Mouse (Mus musculus) ES-E14 (cell line): ENCODE results near the gene 2610008E11Rik. TPM values are rescaled to one million over a fixed set of nuclear protein-coding genes. Genes with fewer than 3 reads are reported as not detected.

Experiments
- DNase-seq: peaks from one replicate; pipeline ENCODE4 v3.0.0-alpha.2; 2013; ENCODE audit warnings: low read depth, low spot score
- H3K27ac ChIP-seq: 2 replicates; pipeline ENCODE4 v1.5.1; 2012; ENCODE audit warnings: low read depth, mild to moderate bottlenecking, low read length, moderate library complexity, mixed read lengths; ENCODE audit not compliant: poor library complexity, insufficient read depth, severe bottlenecking
- H3K36me3 ChIP-seq: 2 replicates; pipeline ENCODE4 v1.6.1; 2012; ENCODE audit warnings: mild to moderate bottlenecking, low read length, moderate library complexity, mixed read lengths; ENCODE audit not compliant: control insufficient read depth, poor library complexity, insufficient read depth, severe bottlenecking
- H3K4me1 ChIP-seq, 2 experiments: fragments of 150-350 bp in 1 of 2; sonication (generic) in 1 of 2; 2 replicates each; pipeline ENCODE4 v1.6.1; 2012; ENCODE audit warnings: low read length in 2 of 2, mild to moderate bottlenecking in 1 of 2, mixed read lengths in 1 of 2; ENCODE audit not compliant: control insufficient read depth in 2 of 2, insufficient read depth in 2 of 2, poor library complexity in 1 of 2
- H3K4me3 ChIP-seq, 2 experiments: fragments of 150-350 bp in 1 of 2; sonication (generic) in 1 of 2; 2 replicates each; pipeline ENCODE4 v1.5.1; 2012; ENCODE audit warnings: low read length in 2 of 2, low read depth in 1 of 2, mild to moderate bottlenecking in 1 of 2, mixed read lengths in 1 of 2; ENCODE audit not compliant: insufficient read depth in 1 of 2, poor library complexity in 1 of 2, severe bottlenecking in 1 of 2
- H3K9ac ChIP-seq: 2 replicates; pipeline ENCODE4 v1.6.1; 2012; ENCODE audit warnings: low read depth, mild to moderate bottlenecking, low read length, mixed read lengths; ENCODE audit not compliant: poor library complexity, insufficient read depth, severe bottlenecking
- H3K9me3 ChIP-seq: fragments of 150-350 bp; sonication (generic); 2 replicates; pipeline ENCODE4 v1.6.1; 2012; ENCODE audit warnings: low read depth, mild to moderate bottlenecking, low read length; ENCODE audit not compliant: control insufficient read depth, insufficient read depth
- CHD2 ChIP-seq: IDR thresholded peaks from 2 replicates; pipeline ENCODE4 v1.6.1; 2014; ENCODE audit warnings: mild to moderate bottlenecking, low read depth, low read length, inconsistent platforms
- HCFC1 ChIP-seq: IDR thresholded peaks from 2 replicates; pipeline ENCODE4 v1.6.1; 2012; ENCODE audit warnings: low read length, inconsistent platforms, borderline replicate concordance; ENCODE audit not compliant: insufficient read depth
- MAFK ChIP-seq: IDR thresholded peaks from 2 replicates; pipeline ENCODE4 v1.6.1; 2014; ENCODE audit warnings: mild to moderate bottlenecking, low read depth, low read length, inconsistent platforms; ENCODE audit not compliant: insufficient read depth
- ZC3H11A ChIP-seq: IDR thresholded peaks from 2 replicates; pipeline ENCODE4 v1.6.1; 2012; ENCODE audit warnings: low read depth, mild to moderate bottlenecking, inconsistent platforms, low read length, borderline replicate concordance
- ZNF384 ChIP-seq: IDR thresholded peaks from 2 replicates; pipeline ENCODE4 v1.6.1; 2012; ENCODE audit warnings: low read depth, low read length, inconsistent platforms
- in situ Hi-C, 2 experiments: fragments of 600-800 bp; cut with MboI; formaldehyde crosslinking; loops; one replicate each; pipeline ENCODE4 v1.15.1; 2025; ENCODE audit warnings: low sequenced_read_pairs in 2 of 2, inconsistent platforms in 1 of 2; ENCODE audit not compliant: unreplicated experiment in 2 of 2
- total RNA-seq: library from RNA; depleted of rRNA; stranded (reverse); fragments of 300-350 nt; gene quantifications from 2 replicates; pipeline ENCODE4 v1.2.3, GENCODE M21; 2012; rRNA removed

2610008E11Rik gene
- total RNA-seq, 1 experiment, result 10.8 TPM

DNA sequence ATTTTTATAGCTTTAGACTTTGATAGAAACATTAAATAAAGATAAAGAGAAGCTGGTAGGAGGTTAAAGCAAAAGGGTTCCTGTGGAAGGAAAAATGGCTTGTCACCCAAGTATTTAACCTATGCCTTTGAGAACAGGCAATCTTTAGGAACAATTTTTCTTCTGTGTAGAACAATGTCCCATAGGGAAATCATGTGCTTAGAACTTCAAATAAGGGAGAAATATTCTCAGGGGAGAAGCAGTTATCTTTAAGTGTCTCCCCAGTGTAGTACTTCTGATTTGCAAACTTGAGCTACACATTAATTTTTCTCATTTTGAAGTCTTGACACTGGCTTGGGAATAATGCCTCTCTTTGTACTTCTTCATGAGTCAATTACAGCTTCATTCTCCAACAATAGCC lies 69.0 kb downstream of the 2610008E11Rik start, which contains the start of gene Olfr57:
Olfr57 (plus strand) TSS at position 301 of the 400 bp plus-strand sequence.
- no peak within 1 kb of the TSS; the same call in 1 of the 2 replicates for H3K27ac ChIP-seq
- no peaks in the 10 kb centered on the region for H3K4me1 ChIP-seq
- TF ChIP-seq HCFC1 (no peak), CHD2 (no peak), ZNF384 (no peak), ZC3H11A (no peak), MAFK (no peak)
- no peak within 1 kb of the TSS for H3K9ac ChIP-seq
- no peak within 1 kb of the TSS for H3K4me3 ChIP-seq
- no peaks in the 10 kb centered on the region for H3K9me3 ChIP-seq
- in situ Hi-C loops, result no loop called here
- DNase-seq, result no peak
- H3K36me3 ChIP-seq, result peaks cover 2% of the 10 kb centered on the region; the same call in 1 of the 2 replicates

Other genes with a start within 250 kb of the 2610008E11Rik start
- not detected in 2 replicates for gene Olfr1356, start 245.4 kb downstream of the 2610008E11Rik start, total RNA-seq
- gene Olfr1355, start 222.1 kb downstream of the 2610008E11Rik start, total RNA-seq, result not detected in 2 replicates
- not detected in 2 replicates for gene Olfr1354, start 184.4 kb downstream of the 2610008E11Rik start, total RNA-seq
- gene Olfr8, start 147.0 kb downstream of the 2610008E11Rik start, total RNA-seq, result not detected in 2 replicates
- not detected in 2 replicates for gene Olfr1353, start 134.3 kb downstream of the 2610008E11Rik start, total RNA-seq
- gene Olfr1352, start 116.5 kb downstream of the 2610008E11Rik start, total RNA-seq, result not detected in 2 replicates
- gene Olfr1351, start 85.1 kb downstream of the 2610008E11Rik start, total RNA-seq, result not detected in 2 replicates
- gene Olfr57, start 68.9 kb downstream of the 2610008E11Rik start, total RNA-seq, result not detected in 2 replicates
- gene Vmn2r80, start 51.2 kb upstream of the 2610008E11Rik start, total RNA-seq, result not detected in 2 replicates
- gene Vmn2r81, start 150.1 kb upstream of the 2610008E11Rik start, total RNA-seq, result not detected in 2 replicates